Mouse (Mus musculus) CD8-positive naive resting alpha-beta T cell, adult 2 months (primary cell): ENCODE data around the gene Cltrn.

ENCODE experiments used
- DNase-seq, 2 experiments: peaks; one replicate each; pipeline ENCODE4 v3.0.0; 2022; ENCODE audit warnings: low read depth in 2 of 2, low spot score in 2 of 2

Gene Cltrn

GRCm38 (mm10) chrX:164135304-164135818 is 46.7 kb downstream of the Cltrn start:
- DNase-seq, result no peak

GRCm38 (mm10) chrX:164139032-164139431 is 50.4 kb downstream of the Cltrn start, which contains the start of gene Ace2:
Ace2 (plus strand) TSS chrX:164139332.
- DNase-seq, result no peak

GRCm38 (mm10) chrX:164145463-164146250 is 57.0 kb downstream of the Cltrn start:
- no peak for DNase-seq

GRCm38 (mm10) chrX:164152703-164153102 is 64.1 kb downstream of the Cltrn start:
- no peak for DNase-seq

- no peak for DNase-seq
Measured at GRCm38 (mm10) chrX:164153606-164154005, 65.0 kb downstream of the Cltrn start.

- DNase-seq, result no peak
Measured at GRCm38 (mm10) chrX:164154594-164154993, 66.0 kb downstream of the Cltrn start.

GRCm38 (mm10) chrX:164164681-164165080 is 76.1 kb downstream of the Cltrn start:
- no peak for DNase-seq
